Mouse (Mus musculus) heart, adult 2 months (tissue): ENCODE measurements at regions not wholly inside any gene's neighbourhood (a gene's known extent, or its start where the extent isn't known, plus 50 kb on each side); places are given as distances from the start of the nearest gene placed in this dataset.

Experiments
- CTCF ChIP-seq: fragments of 200-600 bp; IDR thresholded peaks from 2 replicates; pipeline ENCODE4 v1.8.1; 2022; ENCODE audit warnings: antibody characterized with exemption, mild to moderate bottlenecking, moderate library complexity
- EP300 ChIP-seq: fragments of 200-500 bp; IDR thresholded peaks from 2 replicates; pipeline ENCODE4 v1.6.1; 2011; ENCODE audit warnings: low read depth, low read length, control low read depth; ENCODE audit not compliant: insufficient read depth

- no peak for TF ChIP-seq EP300
- no peak for TF ChIP-seq CTCF
These were observed 110.0 kb upstream of the Lhcgr start for GRCm38 (mm10) chr17:88901742-88902141.
